Mouse (Mus musculus) kidney, embryonic 14.5 days (tissue): ENCODE data around the gene Btbd35f10. TPM values are rescaled to one million over a fixed set of nuclear protein-coding genes. Genes with fewer than 3 reads are reported as not detected.
"Not testable (repeated sequence)": the region's sequence is repeated elsewhere in the genome, so short reads cannot be mapped to it uniquely, and the experiment has no call there.

Source experiments
- ATAC-seq: fragments of 200-750 bp; cut with Nextera tagmentation; 2 replicates; pipeline ENCODE4 v1.8.0; 2017; ENCODE audit warnings: moderate number of reproducible peaks, mild to moderate bottlenecking, moderate TSS enrichment, moderate library complexity; ENCODE audit not compliant: low FRiP score, low TSS enrichment
- H3K27ac ChIP-seq: fragments of 300-500 bp; sonication (generic); 2 replicates; pipeline ENCODE4 v1.5.1; 2014; ENCODE audit warnings: low read depth, mild to moderate bottlenecking, low read length, moderate library complexity, mixed read lengths
- H3K27me3 ChIP-seq: fragments of 300-500 bp; sonication (generic); 2 replicates; pipeline ENCODE4 v1.6.1; 2014; ENCODE audit warnings: mild to moderate bottlenecking, low read length; ENCODE audit not compliant: control insufficient read depth, insufficient read depth
- H3K36me3 ChIP-seq: fragments of 300-500 bp; sonication (generic); 2 replicates; pipeline ENCODE4 v1.6.1; 2014; ENCODE audit warnings: low read length, mixed read lengths; ENCODE audit not compliant: control insufficient read depth, insufficient read depth
- H3K4me1 ChIP-seq: fragments of 300-500 bp; sonication (generic); 2 replicates; pipeline ENCODE4 v1.6.1; 2014; ENCODE audit warnings: low read length, mixed read lengths; ENCODE audit not compliant: control insufficient read depth, insufficient read depth
- H3K4me2 ChIP-seq: fragments of 300-500 bp; sonication (generic); replicated peaks from 2 replicates; pipeline ENCODE4 v1.6.1; 2014; ENCODE audit warnings: low read depth, mild to moderate bottlenecking, low read length
- H3K4me3 ChIP-seq: fragments of 300-500 bp; sonication (generic); 2 replicates; pipeline ENCODE4 v1.5.1; 2014; ENCODE audit warnings: mild to moderate bottlenecking, low read length
- H3K9ac ChIP-seq: fragments of 300-500 bp; sonication (generic); 2 replicates; pipeline ENCODE4 v1.6.1; 2014; ENCODE audit warnings: low read depth, mild to moderate bottlenecking, low read length, moderate library complexity
- H3K9me3 ChIP-seq: fragments of 300-500 bp; sonication (generic); 2 replicates; pipeline ENCODE4 v1.6.1; 2016; ENCODE audit warnings: low read length; ENCODE audit not compliant: control insufficient read depth
- WGBS: fragments of 180-500 bp; shearing (Covaris S2); extraction: QIAGEN DNeasy Blood & Tissue Kit; methylation state at CpG from one replicate; pipeline ENCODE4 v1.1.7; 2014; 5-methylcytosine and 5-hydroxymethylcytosine counted together
- polyA plus RNA-seq: library from polyadenylated mRNA; unstranded; fragments of >200 nt; fragmentation: Nextera tagmentation; extraction: Ambion mirVana; gene quantifications from 2 replicates; pipeline ENCODE4 v1.2.1, GENCODE M21; 2014

The Btbd35f10 gene
- not detected in 2 replicates for polyA plus RNA-seq

DNA sequence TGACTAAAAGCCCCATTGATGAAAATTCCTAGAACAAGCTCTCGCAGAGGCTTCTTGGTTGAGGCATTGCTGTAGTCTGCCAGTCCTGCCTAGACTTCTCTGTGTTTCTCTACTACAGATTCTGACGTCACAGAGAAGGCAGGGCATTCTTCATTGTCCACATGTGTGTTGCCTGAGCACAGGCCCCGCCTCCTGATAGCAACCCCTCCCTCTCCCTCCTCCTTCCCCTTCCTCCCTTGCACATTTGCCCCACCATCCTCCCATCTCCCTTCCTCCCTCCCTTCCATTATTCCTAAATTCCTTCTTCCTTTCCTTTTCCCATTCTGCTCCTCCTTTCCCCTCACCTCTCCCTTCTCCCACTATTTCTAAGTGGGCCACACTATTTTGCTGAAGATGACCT lies at the start of gene Btbd35f10:
TSS of gene Btbd35f10 (minus strand) at position 101 of the 400 bp plus-strand sequence.
- not testable (repeated sequence) for H3K36me3 ChIP-seq, H3K4me3 ChIP-seq, ATAC-seq, H3K9me3 ChIP-seq, H3K9ac ChIP-seq, H3K4me2 ChIP-seq, H3K27me3 ChIP-seq, H3K4me1 ChIP-seq, H3K27ac ChIP-seq
- WGBS: no CpG with 5 or more reads among the region's 3 CpGs

Other genes starting within 250 kb of the Btbd35f10 start
- gene Btbd35f18, start 52.7 kb downstream of the Btbd35f10 start, polyA plus RNA-seq: not detected in 2 replicates
- gene Btbd35f16, start 204.1 kb upstream of the Btbd35f10 start, polyA plus RNA-seq: not detected in 2 replicates